Mouse (Mus musculus) embryonic facial prominence, embryonic 15.5 days (tissue): ENCODE data around the gene Chrna7. TPM values are rescaled to one million over a fixed set of nuclear protein-coding genes. Genes with fewer than 3 reads are reported as not detected.

Source experiments
- ATAC-seq: fragments of 200-750 bp; cut with Nextera tagmentation; 2 replicates; pipeline ENCODE4 v1.8.0; 2017; ENCODE audit warnings: low read depth, moderate TSS enrichment; ENCODE audit not compliant: insufficient number of reproducible peaks, low FRiP score, low TSS enrichment
- H3K27ac ChIP-seq: fragments of 300-500 bp; sonication (generic); replicated peaks from 2 replicates; pipeline ENCODE4 v1.5.1; 2015; ENCODE audit warnings: mild to moderate bottlenecking, inconsistent platforms
- H3K27me3 ChIP-seq: fragments of 300-500 bp; sonication (generic); 2 replicates; pipeline ENCODE4 v1.6.1; 2015; ENCODE audit warnings: inconsistent platforms
- H3K36me3 ChIP-seq: fragments of 300-500 bp; sonication (generic); 2 replicates; pipeline ENCODE4 v1.6.1; 2015; ENCODE audit warnings: mild to moderate bottlenecking, inconsistent platforms
- H3K4me1 ChIP-seq: fragments of 300-500 bp; sonication (generic); 2 replicates; pipeline ENCODE4 v1.6.1; 2015; ENCODE audit warnings: inconsistent platforms
- H3K4me2 ChIP-seq: fragments of 300-500 bp; sonication (generic); replicated peaks from 2 replicates; pipeline ENCODE4 v1.6.1; 2015; ENCODE audit warnings: mild to moderate bottlenecking, inconsistent platforms
- H3K4me3 ChIP-seq: fragments of 300-500 bp; sonication (generic); replicated peaks from 2 replicates; pipeline ENCODE4 v1.5.1; 2015; ENCODE audit warnings: mild to moderate bottlenecking, inconsistent platforms
- H3K9ac ChIP-seq: fragments of 300-500 bp; sonication (generic); 2 replicates; pipeline ENCODE4 v1.6.1; 2015; ENCODE audit warnings: inconsistent platforms
- H3K9me3 ChIP-seq: fragments of 300-500 bp; sonication (generic); replicated peaks from 2 replicates; pipeline ENCODE4 v1.6.1; 2016; ENCODE audit warnings: inconsistent platforms
- WGBS: fragments of 180-500 bp; shearing (Covaris S2); methylation state at CpG from one replicate; pipeline ENCODE4 v1.1.7; 2015; 5-methylcytosine and 5-hydroxymethylcytosine counted together
- polyA plus RNA-seq: library from polyadenylated mRNA; unstranded; fragments of >200 nt; fragmentation: Nextera tagmentation; extraction: Ambion mirVana; gene quantifications from 2 replicates; pipeline ENCODE4 v1.2.1, GENCODE M21; 2015

Gene Chrna7
- polyA plus RNA-seq, 1 experiment from 2014 or later = 1.5 TPM

GRCm38 (mm10) chr7:63164617-63165016 lies 47.8 kb downstream of the Chrna7 start:
- Histone ChIP-seq H3K4me3 (no peak overlapping the region), H3K9ac (no peak overlapping the region), H3K4me2 (no peak overlapping the region), H3K27ac (no peak overlapping the region), H3K4me1 (no peaks in the 10 kb centered on the region), H3K9me3 (no peaks in the 10 kb centered on the region), H3K36me3 (no peaks in the 10 kb centered on the region), H3K27me3 (no peaks in the 10 kb centered on the region)
- WGBS = 85% methylated on average over 3 of the region's 3 CpGs
- ATAC-seq = no peak

DNA sequence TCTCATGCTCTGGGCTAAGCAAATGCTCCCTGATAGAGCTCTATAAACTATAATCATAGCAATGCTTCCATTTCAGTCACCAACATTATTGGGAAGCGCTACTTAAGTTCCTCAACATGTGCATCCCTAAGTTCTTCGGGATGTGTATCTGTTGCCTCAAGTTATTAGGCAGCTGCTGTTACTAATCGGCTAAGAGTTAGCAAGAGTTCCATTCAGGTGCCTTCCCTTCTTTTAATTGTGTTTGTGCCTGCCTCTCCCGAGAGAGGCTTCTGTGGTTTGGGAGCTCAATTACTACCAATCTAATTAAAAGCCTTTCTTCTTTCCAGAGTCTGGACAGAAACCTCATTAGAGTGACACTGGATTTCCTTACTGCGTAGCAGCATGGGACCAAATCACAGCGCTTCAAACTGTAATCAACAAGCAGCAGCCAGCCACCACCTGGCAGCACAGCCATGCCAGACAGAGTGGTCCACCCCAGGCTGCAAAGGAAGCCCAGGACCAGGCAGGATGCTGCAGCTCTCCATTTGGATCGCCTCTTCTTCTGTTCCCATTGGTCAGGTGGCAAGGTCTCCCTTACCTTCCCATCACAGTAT lies 50.0 kb downstream of the Chrna7 start:
- no peaks in the 10 kb centered on the region for H3K36me3 ChIP-seq
- ATAC-seq = no peak
- H3K4me1 ChIP-seq = no peaks in the 10 kb centered on the region
- H3K4me3 ChIP-seq = no peak overlapping the region
- no peaks in the 10 kb centered on the region for H3K9me3 ChIP-seq
- H3K27me3 ChIP-seq = no peaks in the 10 kb centered on the region
- H3K4me2 ChIP-seq = no peak overlapping the region
- WGBS = 43% methylated on average over 7 of the region's 7 CpGs
- H3K27ac ChIP-seq = no peak overlapping the region
- H3K9ac ChIP-seq = no peak overlapping the region

GRCm38 (mm10) chr7:63153239-63153638 lies 59.1 kb downstream of the Chrna7 start:
- Histone ChIP-seq H3K4me2 (no peak overlapping the region), H3K4me1 (no peaks in the 10 kb centered on the region), H3K4me3 (no peak overlapping the region), H3K36me3 (no peaks in the 10 kb centered on the region), H3K27ac (no peak overlapping the region), H3K27me3 (no peaks in the 10 kb centered on the region), H3K9me3 (no peaks in the 10 kb centered on the region), H3K9ac (no peak overlapping the region)
- 30% methylated on average over 1 of the region's 1 CpGs for WGBS
- ATAC-seq = no peak

GRCm38 (mm10) chr7:63148740-63149139 lies 63.6 kb downstream of the Chrna7 start:
- no peak overlapping the region for H3K27ac ChIP-seq
- H3K4me1 ChIP-seq = no peaks in the 10 kb centered on the region
- WGBS = 54% methylated on average over 3 of the region's 3 CpGs
- H3K36me3 ChIP-seq = no peaks in the 10 kb centered on the region
- no peak overlapping the region for H3K4me3 ChIP-seq
- H3K9me3 ChIP-seq = no peaks in the 10 kb centered on the region
- H3K9ac ChIP-seq = no peak overlapping the region
- no peaks in the 10 kb centered on the region for H3K27me3 ChIP-seq
- no peak overlapping the region for H3K4me2 ChIP-seq
- ATAC-seq = no peak

DNA sequence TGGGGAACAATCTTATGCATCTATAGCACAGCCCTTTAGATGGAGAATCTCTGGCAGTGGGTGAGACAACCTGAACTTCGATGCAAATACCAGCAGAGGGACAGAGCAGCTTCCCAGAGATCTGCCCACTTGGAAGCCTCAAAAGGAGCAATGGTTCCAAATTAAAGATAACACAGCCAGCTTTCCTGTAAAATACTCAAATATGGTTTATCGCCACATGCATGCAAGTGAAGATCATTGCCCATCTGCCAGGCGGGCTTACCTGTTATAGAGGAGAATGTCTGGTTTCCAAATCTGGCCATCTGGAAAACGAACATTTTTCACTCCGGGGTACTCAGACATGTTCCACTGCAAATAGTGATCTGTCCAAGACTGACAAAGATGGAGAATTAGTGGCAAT lies 64.0 kb downstream of the Chrna7 start:
- H3K36me3 ChIP-seq = no peaks in the 10 kb centered on the region
- no peak overlapping the region for H3K9ac ChIP-seq
- no peaks in the 10 kb centered on the region for H3K27me3 ChIP-seq
- no peak overlapping the region for H3K4me2 ChIP-seq
- H3K4me1 ChIP-seq = no peaks in the 10 kb centered on the region
- H3K4me3 ChIP-seq = no peak overlapping the region
- H3K27ac ChIP-seq = no peak overlapping the region
- ATAC-seq = no peak
- 82% methylated on average over 5 of the region's 5 CpGs for WGBS
- H3K9me3 ChIP-seq = no peaks in the 10 kb centered on the region

GRCm38 (mm10) chr7:63122547-63122946 lies 89.8 kb downstream of the Chrna7 start:
- no peaks in the 10 kb centered on the region for H3K36me3 ChIP-seq
- WGBS = 64% methylated on average over 2 of the region's 2 CpGs
- H3K4me1 ChIP-seq = no peaks in the 10 kb centered on the region
- no peak overlapping the region for H3K4me3 ChIP-seq
- H3K27me3 ChIP-seq = no peaks in the 10 kb centered on the region
- no peak overlapping the region for H3K27ac ChIP-seq
- no peak for ATAC-seq
- H3K4me2 ChIP-seq = no peak overlapping the region
- H3K9ac ChIP-seq = no peak overlapping the region
- H3K9me3 ChIP-seq = no peaks in the 10 kb centered on the region

- 37% methylated on average over 2 of the region's 2 CpGs for WGBS
Observed at GRCm38 (mm10) chr7:63113671-63114070, 98.7 kb downstream of the Chrna7 start.

DNA sequence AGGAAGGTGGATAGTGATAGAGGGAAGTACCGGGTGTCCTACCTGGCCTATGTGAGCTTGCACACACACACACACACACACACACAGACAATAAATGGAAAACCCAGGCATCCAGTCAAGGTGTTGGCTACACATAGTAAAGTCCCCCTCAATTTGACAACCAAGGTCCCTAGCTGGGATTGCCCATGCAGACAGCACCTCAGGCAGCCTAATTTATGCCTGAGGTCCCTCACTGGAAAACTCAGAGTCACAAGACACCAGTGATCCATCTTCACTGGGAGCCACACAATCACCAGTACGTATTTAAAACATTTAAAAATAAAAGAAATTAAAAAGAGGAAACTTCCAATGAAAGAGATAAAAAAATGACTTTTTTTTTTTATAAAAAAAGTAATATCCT lies 99.1 kb downstream of the Chrna7 start:
- H3K27ac ChIP-seq = no peak overlapping the region

More at GRCm38 (mm10) chr7:63113671-63114070, 98.7 kb downstream of the Chrna7 start:
- Histone ChIP-seq H3K9ac (no peak overlapping the region), H3K9me3 (no peaks in the 10 kb centered on the region), H3K4me1 (no peaks in the 10 kb centered on the region), H3K36me3 (no peaks in the 10 kb centered on the region), H3K27ac (no peak overlapping the region), H3K27me3 (no peaks in the 10 kb centered on the region), H3K4me3 (no peak overlapping the region), H3K4me2 (no peak overlapping the region)
- no peak for ATAC-seq

DNA sequence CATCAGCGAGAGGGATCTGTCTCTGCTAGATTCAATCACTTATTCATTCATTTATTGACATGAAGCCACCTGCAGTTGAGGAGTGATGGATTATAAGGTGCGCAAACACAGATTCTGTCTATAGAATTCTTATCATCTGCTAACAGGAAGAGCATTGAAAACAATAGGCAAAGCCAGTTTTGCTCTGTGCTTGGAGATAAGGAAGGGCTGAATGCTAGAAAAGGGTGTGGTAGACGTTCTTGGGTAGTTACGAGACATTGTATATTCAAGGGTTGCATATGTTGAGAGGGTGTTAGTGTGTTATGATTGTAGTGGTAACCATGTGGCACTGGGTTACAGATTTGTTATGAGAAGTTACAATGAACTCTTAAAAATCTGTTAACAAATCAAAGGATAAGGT lies 103.0 kb downstream of the Chrna7 start:
- no peaks in the 10 kb centered on the region for H3K4me1 ChIP-seq
- WGBS = 84% methylated on average over 4 of the region's 4 CpGs
- no peaks in the 10 kb centered on the region for H3K36me3 ChIP-seq
- ATAC-seq = no peak
- H3K4me2 ChIP-seq = no peak overlapping the region
- H3K9ac ChIP-seq = no peak overlapping the region
- no peak overlapping the region for H3K27ac ChIP-seq
- H3K9me3 ChIP-seq = no peaks in the 10 kb centered on the region
- no peak overlapping the region for H3K4me3 ChIP-seq
- H3K27me3 ChIP-seq = no peaks in the 10 kb centered on the region

More for the DNA sequence above, 99.1 kb downstream of the Chrna7 start:
- Histone ChIP-seq H3K4me3 (no peak overlapping the region), H3K4me1 (no peaks in the 10 kb centered on the region), H3K27me3 (no peaks in the 10 kb centered on the region), H3K36me3 (no peaks in the 10 kb centered on the region), H3K9me3 (no peaks in the 10 kb centered on the region), H3K9ac (no peak overlapping the region), H3K4me2 (no peak overlapping the region)
- WGBS = 90% methylated on average over 2 of the region's 2 CpGs
- ATAC-seq = no peak

DNA sequence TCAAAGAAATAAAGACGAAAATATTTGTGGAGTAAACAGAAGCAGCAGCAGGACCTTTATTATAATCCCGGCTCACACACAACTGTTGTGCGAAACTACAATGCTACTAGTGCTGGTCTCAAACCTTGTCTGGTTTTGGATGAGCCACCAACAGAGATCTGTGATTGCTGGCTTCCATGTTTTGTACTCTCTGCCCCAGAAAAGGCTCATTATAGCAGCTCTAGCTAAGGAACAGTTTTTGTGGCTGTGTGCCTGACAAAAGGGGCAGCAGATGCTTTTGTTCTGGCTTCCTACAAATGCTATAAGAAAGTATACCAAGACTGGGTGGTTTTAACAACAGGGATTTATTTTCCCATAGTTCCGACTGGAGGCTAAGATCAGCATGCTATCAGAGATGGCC lies 126.4 kb downstream of the Chrna7 start:
- no peak overlapping the region for H3K4me3 ChIP-seq
- no peak overlapping the region for H3K4me2 ChIP-seq
- WGBS = 87% methylated on average over 4 of the region's 4 CpGs
- H3K9ac ChIP-seq = no peak overlapping the region
- H3K4me1 ChIP-seq = no peaks in the 10 kb centered on the region
- no peaks in the 10 kb centered on the region for H3K36me3 ChIP-seq
- no peaks in the 10 kb centered on the region for H3K9me3 ChIP-seq
- no peak for ATAC-seq
- no peaks in the 10 kb centered on the region for H3K27me3 ChIP-seq
- H3K27ac ChIP-seq = no peak overlapping the region

GRCm38 (mm10) chr7:63084351-63085003 lies 127.9 kb downstream of the Chrna7 start:
- no peaks in the 10 kb centered on the region for H3K36me3 ChIP-seq
- no peak overlapping the region for H3K27ac ChIP-seq
- H3K4me1 ChIP-seq = no peaks in the 10 kb centered on the region
- 0% methylated on average over 1 of the region's 1 CpGs for WGBS
- H3K9me3 ChIP-seq = no peaks in the 10 kb centered on the region
- ATAC-seq = no peak
- H3K9ac ChIP-seq = no peak overlapping the region
- H3K27me3 ChIP-seq = no peaks in the 10 kb centered on the region
- H3K4me3 ChIP-seq = no peak overlapping the region
- no peak overlapping the region for H3K4me2 ChIP-seq

GRCm38 (mm10) chr7:63060996-63061395 lies 151.4 kb downstream of the Chrna7 start:
- Histone ChIP-seq H3K36me3 (no peaks in the 10 kb centered on the region), H3K9ac (no peak overlapping the region), H3K9me3 (no peaks in the 10 kb centered on the region), H3K4me2 (no peak overlapping the region), H3K27ac (no peak overlapping the region), H3K27me3 (no peaks in the 10 kb centered on the region), H3K4me1 (no peaks in the 10 kb centered on the region), H3K4me3 (no peak overlapping the region)
- no peak for ATAC-seq
- 61% methylated on average over 2 of the region's 2 CpGs for WGBS
